Mouse (Mus musculus) kidney, adult 2 months (tissue): ENCODE measurements around the gene Smox.

Source experiments
- CTCF ChIP-seq: fragments of 200-500 bp; conservative IDR thresholded peaks from 2 replicates; pipeline ENCODE4 v1.5.1; 2011; ENCODE audit warnings: low read depth, mild to moderate bottlenecking, control low read depth, low read length, moderate library complexity, mixed read lengths; ENCODE audit not compliant: insufficient read depth, insufficient read length
- POLR2A ChIP-seq: fragments of 200-500 bp; IDR thresholded peaks from one replicate; pipeline ENCODE4 v1.6.1; 2011; ENCODE audit warnings: low read depth, low read length, control low read depth

- no peak for TF ChIP-seq POLR2A
- no peak for TF ChIP-seq CTCF
Measured at GRCm38 (mm10) chr2:131491196-131491595, at the start of gene Smox.
